Mouse (Mus musculus): Measurements from ENCODE around the gene Olfr1249.
"Not testable (repeated sequence)": the region's sequence is repeated elsewhere in the genome, so short reads cannot be mapped to it uniquely, and the experiment has no call there.

Gene Olfr1249

DNA sequence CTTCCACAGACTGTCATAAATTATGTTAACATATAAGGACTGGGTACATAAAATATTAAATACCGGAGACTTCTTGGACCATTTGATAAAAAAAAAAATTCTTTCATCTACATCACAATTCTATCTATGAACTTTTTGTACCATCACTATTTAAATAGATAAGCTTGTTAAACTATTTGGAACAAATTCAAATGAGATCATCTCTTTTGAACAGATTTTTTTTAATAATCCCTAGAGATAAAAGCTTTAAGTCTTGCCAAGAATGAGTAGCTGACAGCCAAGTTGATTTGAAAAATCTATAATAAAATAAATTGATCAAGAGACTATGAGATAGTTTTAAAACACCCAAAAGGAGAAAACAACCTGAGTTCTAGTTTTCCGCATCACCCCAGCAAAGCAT is at the start of gene Olfr1249:
Gene Olfr1249 (minus strand): TSS at position 101 of the 400 bp plus-strand sequence.
- DNase-seq (ENCODE audit: low spot score in 2 of 2) = no peak

DNA sequence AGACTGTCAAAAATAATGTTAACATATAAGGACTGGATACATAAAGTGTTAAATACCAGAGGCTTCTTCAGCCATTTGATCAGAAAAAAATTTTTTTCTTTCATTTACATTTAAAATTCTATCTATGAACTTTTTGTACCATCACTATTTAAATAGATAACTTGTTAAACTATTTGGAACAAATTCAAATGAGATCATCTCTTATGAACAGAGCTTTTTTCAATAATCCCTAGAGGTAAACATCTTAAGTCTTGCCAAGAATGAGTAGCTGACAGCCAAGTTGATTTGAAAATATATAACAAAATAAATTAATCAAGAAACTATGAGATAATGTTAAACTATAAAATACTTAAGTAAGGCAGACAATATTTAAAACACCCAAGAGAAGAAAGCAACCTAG is 37.1 kb upstream of the Olfr1249 start, which contains the start of gene Olfr1251:
Gene Olfr1251 (minus strand): TSS at position 101 of the 400 bp plus-strand sequence.
- DNase-seq (ENCODE audit: low spot score in 2 of 2) = no peak

DNA sequence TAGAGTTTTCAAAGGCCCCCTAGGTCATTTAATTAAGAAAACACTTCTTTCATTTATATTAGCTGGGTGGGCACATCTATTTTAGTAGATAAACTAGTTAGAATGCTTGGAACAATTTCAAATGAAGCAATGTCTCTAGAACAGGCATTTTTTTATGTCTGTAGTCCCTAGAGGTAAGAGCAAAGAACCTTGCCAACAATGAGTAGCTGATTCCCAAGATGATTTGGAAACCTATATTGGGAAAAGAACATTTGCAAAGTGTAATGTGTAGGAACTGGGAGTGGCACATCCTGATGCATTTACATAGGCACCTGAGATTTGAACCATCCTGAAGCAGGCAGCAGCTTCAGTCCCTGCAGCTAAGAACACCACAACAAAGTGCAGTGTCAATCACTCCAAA is 26.6 kb upstream of the Olfr1249 start, which contains the start of gene Olfr1250:
Gene Olfr1250 (minus strand): TSS at position 101 of the 400 bp plus-strand sequence.
- DNase-seq (ENCODE audit: low spot score in 2 of 2) = no peak

DNA sequence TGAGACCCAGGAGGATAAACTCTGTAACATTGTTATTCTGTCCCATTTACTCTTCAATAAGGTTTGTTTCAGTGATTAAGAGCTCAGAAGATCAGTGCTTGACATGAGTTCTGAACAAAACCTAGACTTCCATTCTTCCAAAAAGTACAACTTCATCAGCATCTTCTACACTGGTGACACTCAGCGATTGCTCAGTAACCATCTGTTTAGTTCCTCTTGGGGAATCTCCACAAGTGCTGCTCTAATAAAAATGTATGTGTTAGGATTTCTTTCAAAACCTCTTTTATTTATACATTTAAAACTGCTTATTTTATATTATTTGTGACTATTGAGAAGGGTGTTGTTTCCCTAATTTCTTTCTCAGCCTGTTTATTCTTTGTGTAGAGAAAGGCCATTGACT is 16.6 kb downstream of the Olfr1249 start, which contains the start of gene Olfr1248:
Gene Olfr1248 (minus strand): TSS at position 101 of the 400 bp plus-strand sequence.
- DNase-seq (ENCODE audit: low spot score in 2 of 2) = not testable (repeated sequence)

DNA sequence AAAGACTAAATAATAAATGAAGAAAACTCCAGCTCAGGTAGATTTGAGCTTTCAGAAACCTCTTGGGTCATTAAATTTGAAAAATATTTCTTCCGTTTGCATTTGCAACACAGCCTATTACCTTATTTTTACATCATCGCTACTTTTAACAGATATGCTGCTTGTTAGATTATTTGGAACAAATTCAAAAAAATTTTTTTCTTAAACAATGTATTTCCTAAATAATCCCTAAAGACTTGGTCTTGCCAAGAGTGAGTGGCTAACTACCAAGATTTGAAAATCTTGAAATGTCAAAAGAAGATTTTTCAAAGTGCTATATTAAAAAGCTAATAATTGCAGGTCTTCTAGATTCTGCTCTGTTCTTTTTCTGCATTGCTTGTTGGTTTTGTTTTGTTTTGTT is 20.8 kb downstream of the Olfr1249 start, which contains the start of gene Olfr1247:
Gene Olfr1247 (minus strand): TSS at position 101 of the 400 bp plus-strand sequence.
- no peak for DNase-seq (ENCODE audit: low spot score in 2 of 2)

DNA sequence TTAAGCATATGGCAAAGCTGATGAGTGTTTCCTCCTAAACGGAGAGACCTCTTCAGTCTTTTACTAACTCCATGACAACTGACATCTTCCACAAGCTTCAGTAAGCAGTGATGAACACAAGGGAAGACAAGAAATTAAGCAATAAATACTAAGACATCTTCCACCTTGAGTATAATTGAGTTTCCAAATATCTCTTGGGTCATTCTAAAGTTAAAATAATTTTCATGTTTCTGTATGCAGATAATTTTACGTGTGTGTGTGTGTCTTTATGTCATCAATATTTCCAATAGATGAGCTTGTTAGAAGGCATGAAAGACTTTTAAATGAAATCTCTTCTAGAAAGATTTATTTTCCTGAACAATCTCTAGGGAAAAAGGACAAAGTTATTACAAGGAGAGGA is 41.7 kb downstream of the Olfr1249 start, which contains the start of gene Olfr1246:
Gene Olfr1246 (minus strand): TSS at position 101 of the 400 bp plus-strand sequence.
- no peak for DNase-seq (ENCODE audit: low spot score in 2 of 2)

Measured in frontal cortex, postnatal 36 days (tissue).